Mouse (Mus musculus): Measurements from ENCODE around the gene Cnn3. TPM values are rescaled to one million over a fixed set of nuclear protein-coding genes. Genes with fewer than 3 reads are reported as not detected.
A peak's percentile ranks its signal among the peaks of the same experiment; 100 is the strongest.

Cnn3 gene
- total RNA-seq, 2 experiments from 2014 or later, result 24.6 to 34.5 TPM

DNA sequence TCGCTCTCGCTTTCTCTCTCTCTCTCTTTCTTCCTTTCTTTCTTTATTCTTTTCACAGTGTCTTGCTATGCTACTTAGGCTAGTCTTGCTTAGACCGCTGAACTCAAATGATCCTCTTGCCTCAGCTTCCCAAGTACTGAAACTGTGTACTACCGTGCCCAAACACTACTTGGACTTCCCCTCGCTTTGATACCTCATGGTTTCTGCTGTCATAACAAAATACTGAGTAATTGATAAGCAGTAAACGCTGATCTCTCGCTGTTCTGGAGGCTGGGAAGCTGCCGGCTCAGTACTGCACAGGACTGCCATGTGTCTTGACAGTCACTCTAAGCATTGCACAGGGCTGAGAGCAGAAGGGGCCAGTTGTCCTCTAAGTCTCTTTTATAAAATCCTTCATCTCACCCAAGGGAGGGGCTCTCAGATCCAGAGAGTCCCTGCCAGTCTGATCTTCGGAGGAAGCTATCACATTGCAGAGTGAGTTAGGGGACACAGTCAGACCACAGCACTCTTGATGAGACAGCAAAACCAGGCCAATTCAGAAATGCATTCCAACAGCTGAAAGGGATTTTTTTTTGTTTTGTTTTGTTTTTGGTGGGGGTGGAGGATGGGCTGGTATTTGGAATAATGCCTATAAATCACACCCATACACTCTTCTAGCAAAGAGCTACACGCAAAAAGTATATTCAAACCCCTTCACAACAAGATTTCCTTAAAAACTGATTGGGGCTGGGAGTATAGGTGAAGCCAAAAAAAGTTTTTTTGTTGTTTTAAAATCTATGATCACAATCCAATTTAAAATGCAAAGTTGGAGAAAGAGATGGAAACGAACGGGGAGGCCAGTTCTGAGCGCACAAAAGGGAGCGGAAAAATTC is 8.7 kb upstream of the Cnn3 start:
- ATAC-seq (replicated peaks; ENCODE audit: poor library complexity, severe bottlenecking), result no peak

DNA sequence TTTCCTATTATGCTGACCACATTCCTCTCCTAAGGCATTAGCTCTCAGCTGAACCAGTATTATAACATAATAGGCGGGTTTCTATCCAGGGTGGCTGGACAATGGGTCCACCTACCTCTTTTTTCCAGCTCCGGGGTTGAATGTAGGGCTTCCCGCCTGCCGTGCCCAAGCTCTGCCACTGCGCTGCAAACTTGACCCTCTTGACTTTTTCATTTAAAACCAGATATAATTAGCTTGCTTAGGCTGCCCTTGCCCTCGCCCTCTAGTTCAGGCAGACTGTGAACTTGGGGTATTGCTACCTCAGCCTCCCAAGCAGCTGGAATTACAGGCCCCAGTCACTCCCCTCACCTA is 8.1 kb upstream of the Cnn3 start:
- no peak for ATAC-seq (replicated peaks; ENCODE audit: poor library complexity, severe bottlenecking)

DNA sequence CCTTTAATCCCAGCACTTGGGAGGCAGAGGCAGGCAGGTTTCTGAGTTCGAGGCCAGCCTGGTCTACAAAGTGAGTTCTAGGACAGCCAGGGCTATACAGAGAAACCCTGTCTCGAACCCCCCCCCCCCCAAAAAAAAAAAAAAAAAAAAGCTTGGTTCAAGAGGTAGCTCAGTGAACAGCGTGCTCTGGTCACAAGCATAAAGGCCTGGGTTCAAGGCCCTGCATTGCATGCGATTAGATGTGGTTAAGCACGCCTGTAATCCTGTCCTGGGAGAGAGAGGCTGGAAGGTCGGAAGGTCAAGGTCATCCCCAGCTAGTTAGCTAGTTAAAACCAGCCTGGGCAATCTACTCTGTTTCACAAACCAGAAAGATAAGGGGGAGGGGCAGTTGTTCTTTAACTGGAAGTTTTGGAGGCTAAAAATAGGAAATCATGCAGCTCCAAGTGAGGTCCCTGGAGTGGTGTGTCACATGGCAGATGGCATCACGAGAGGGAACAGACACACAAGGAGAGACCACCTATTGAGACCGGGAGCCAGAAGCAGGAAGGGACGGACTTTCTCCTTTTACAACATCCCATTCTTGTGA is 7.4 kb upstream of the Cnn3 start:
- no peak for ATAC-seq (replicated peaks; ENCODE audit: poor library complexity, severe bottlenecking)

DNA sequence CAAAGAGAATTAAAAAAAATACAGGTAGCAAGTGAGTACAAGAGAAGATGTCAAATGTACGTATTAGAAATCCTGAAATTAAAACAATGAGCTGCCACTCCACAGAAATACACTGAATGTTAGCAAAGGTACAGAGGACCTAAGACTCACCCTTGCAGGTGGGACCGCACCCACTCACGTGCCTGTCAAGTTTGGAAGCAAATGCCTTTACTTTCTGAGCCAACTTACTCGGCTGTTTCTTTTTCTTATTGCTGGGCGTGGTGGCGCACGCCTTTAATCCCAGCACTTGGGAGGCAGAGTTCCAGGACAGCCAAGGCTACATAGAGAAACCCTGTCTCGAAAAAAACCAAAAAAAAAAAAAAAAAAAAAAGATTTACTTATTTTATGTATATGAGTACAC is 3.9 kb upstream of the Cnn3 start:
- no peak for ATAC-seq (replicated peaks; ENCODE audit: poor library complexity, severe bottlenecking)

DNA sequence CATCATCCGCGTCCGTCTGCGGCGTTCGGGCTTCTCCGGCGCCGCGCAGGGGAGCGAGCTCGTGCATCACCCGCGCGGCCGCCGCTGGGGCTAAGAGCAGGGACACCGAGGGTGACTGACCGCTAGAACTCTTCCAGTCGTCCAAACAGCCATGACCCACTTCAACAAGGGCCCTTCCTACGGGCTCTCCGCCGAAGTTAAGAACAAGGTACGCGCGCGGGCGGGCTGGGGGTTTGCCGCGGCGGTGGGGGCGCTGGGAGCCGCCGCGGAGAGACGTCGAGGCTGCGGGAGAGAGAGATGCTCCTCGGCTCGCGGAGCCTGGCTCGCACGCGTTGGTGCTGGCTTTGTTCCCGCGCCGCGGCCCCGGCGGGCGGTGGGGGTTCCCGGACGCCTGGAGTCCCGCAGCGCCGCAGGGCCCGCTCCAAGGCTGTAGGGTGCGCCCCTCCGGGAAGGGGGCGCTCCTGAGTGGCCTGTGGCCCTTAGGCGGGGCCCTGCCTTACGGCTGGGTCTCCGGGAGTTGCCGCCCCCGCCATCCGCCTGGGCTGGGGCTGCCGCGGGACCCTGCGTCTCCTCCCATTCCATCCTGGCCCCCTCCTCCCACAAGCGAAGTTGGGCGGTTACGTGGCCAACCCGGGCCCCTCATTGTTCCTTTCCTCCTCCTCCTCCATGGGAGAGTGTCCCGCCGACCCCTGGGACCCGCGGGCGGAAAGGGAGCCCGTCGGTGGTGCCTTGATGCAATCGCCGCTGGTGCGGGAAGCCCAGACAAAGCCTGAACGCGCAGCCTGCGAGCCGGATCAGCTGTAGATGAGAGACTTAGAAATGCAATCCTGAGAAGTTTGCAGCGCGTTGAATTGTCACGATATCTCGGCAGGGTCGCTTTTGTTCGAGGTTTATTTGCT is 573 bp downstream of the Cnn3 start:
- peak; percentile 67 for ATAC-seq (replicated peaks; ENCODE audit: poor library complexity, severe bottlenecking)

DNA sequence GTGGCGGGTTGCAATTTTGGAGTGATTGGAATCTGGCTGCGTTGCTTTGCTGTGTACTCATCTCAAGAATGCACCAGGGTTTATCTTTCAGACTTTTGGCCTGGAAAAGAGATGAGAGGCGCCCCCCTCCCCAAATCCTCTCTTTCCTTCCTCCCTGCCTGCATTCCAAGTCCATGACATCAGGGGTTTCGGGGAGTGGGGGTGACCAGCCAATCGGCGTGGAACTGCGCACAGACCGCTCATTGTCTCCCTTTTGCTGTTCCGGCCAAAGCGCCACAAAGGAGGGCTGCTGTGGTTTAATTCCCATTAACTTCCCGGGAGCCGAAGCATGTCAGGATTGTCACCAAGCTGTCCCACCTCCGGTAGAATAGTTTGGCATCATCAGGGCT is 1.2 kb downstream of the Cnn3 start:
- no peak for ATAC-seq (replicated peaks; ENCODE audit: poor library complexity, severe bottlenecking)

DNA sequence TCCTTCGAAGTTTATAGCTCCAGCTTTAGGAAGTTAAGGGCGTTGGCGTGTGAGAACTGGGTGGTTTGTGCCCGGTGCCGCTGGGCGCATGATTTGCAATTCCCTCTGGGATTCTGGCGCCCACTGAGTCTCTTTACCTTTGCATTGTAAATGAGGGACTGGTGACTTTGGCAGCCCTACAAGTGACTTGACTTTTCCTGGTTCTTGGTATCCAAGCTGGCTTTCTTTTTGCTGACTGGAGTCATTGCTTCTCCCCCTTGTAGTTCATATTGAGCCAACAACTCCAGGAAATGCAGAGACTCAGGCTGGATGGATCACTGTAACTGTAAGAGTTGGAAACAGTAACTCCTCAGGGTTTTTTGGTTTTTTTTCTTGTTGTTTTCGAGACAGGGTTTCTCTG is 1.9 kb downstream of the Cnn3 start:
- ATAC-seq (replicated peaks; ENCODE audit: poor library complexity, severe bottlenecking), result no peak

DNA sequence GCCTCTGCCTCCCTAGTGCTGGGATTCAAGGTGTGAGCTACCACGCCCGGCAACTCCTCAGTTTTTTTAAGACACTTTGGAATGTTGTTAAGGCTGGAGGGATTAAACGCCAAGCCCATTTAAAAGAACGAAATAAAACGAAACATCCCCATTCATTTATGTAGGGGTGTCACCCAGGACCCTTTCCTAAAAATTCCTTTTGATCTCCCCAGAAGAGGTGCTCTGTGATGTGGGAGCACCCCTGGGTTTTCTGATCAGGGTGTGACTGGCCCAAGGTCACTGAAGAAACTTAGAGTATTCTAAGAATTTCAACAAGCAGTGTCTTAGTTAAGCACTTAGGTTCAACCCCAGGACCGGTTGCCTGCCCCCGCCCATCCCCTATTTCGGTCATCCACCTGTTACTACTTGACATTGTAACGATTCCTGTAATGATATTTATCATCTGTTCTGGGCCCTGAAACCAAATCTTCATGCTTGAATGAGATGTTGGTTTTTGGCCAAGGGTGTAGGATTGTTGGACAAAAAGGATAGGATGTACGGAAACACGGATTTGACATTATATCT is 2.5 kb downstream of the Cnn3 start:
- no peak for ATAC-seq (replicated peaks; ENCODE audit: poor library complexity, severe bottlenecking)

DNA sequence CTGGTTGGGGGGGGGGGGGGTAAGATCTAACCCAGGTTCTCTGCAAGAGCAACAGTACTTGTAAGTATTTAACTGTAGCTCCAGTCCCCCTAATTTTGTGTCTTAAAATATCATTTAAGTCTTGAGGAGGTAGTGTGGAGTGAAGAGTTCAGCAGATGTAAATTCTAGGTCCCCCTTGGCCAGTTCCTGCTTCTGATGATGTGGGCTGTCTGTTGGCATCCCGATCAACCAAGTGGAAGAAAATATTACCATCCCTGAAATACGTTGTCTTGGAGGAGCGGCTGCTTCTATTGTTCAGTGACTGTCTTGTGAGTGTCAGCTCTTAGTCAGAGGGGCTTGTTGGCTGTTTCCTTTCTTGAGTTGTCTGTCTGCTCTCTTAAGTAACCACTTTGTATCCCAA is 3.2 kb downstream of the Cnn3 start:
- ATAC-seq (replicated peaks; ENCODE audit: poor library complexity, severe bottlenecking), result no peak

DNA sequence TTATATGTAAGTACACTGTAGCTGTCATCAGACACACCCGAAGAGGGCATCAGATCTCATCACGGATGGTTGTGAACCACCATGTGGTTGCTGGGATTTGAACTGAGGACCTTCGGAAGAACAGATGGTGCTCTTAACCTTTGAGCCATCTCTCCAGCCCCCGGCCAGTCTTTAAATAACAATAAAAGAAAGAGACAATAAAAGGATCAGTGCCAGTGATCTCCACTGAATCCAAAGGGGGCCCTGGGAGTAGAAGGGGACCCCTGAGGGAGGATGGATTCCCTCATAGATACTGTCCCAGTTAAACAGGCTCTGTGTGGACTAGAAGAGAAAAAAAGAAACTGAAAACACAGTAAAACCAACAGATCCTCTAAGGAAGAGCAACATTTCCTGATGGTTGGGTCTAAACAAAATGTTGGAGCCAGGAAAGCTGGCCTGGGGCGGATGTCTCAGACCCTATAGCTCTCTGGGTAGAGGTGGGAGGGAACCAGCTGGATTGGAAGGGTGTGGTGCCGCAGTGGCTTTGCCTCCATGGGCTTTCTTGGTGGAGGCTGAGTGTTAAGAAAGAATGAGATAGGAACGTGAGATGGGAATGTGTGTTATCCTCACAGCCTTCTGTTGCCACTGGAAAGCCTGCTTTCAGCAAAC is 4.1 kb downstream of the Cnn3 start:
- ATAC-seq (replicated peaks; ENCODE audit: poor library complexity, severe bottlenecking), result no peak

DNA sequence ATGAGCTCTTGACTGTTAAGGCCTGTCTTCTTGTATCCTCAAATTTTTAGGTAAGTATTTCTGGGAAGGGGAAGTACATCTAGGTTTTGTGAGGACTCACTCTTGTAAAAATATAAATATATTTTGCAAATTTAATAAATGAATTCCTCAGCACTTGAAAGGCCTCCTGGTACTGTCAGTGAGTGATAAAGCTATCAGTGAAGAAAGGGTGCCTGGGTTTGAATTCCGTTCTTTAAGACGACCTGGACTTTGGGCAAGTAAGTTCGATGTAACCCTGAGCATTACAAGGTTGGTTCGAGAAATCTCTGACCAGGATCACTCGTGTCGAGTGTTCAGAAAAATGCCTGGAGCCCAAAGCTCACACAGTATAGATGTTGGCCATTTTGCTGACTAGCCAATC is 7.1 kb downstream of the Cnn3 start:
- no peak for ATAC-seq (replicated peaks; ENCODE audit: poor library complexity, severe bottlenecking)

DNA sequence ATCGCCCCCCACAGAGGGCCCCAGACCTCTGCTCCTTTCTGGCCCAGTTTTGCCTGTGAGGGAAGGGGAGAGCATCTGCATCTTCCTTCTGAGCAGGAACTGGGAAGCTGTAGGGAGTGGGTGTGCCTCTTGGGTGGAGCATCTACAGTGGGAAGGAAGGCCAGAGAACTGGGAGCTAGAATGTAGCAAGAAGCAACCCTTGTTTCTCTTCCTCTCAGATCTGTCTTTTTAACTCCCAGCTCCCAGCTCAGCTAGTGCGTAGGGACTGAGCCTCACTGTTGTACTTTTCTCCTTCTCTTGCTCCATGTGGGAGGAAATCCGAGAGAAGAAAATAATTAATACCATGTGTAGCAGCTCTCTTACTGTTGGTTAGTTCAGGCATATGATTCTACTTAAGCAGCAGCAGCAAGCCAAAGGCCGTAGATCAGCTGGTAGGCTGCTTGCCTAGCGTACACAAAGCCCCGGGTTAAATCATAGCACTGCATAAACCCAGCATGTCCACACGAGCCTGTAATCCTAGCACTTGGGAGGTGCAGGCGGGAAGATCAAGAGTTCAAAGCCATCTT is 7.8 kb downstream of the Cnn3 start:
- peak; percentile 72 for ATAC-seq (replicated peaks; ENCODE audit: poor library complexity, severe bottlenecking)

DNA sequence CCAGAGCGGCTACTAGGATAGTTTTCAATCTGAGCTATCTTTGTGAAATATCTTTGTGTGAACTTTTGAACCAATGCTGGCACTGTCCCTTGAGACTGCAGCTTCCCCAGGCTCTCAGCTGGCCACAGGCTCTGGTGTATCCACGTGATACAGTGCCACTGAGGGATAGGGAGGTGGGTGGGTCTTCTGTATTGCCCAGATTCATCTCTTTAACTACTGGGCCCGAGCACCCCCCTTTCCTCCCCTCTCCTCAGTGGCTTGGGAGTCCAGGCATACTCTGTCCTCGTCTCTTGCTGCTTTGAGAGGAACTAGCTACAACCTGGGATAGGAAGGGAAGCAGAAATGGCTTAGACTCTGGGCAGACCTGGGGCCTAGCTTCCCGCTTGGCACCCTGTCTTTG is 9.0 kb downstream of the Cnn3 start:
- no peak for ATAC-seq (replicated peaks; ENCODE audit: poor library complexity, severe bottlenecking)

DNA sequence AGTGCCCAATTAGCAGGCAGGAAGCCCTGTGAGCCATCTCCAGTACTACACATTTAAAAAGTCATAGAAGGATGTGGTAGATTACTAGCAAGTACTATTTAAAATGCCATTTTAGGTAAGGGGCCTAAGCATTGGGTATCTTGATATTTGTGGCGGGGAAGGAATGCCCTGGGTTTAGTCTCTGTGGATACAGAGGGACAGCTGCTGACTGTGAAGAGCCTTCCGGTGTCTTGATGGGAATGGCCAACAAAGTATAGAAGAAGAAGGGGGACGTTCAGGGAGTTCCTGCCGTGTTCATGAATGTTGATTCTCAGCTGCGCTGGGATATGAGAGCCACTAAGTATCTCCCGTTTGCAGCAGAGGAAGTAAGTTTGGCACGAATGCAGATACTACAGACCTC is 10.8 kb downstream of the Cnn3 start:
- ATAC-seq (replicated peaks; ENCODE audit: poor library complexity, severe bottlenecking), result no peak

DNA sequence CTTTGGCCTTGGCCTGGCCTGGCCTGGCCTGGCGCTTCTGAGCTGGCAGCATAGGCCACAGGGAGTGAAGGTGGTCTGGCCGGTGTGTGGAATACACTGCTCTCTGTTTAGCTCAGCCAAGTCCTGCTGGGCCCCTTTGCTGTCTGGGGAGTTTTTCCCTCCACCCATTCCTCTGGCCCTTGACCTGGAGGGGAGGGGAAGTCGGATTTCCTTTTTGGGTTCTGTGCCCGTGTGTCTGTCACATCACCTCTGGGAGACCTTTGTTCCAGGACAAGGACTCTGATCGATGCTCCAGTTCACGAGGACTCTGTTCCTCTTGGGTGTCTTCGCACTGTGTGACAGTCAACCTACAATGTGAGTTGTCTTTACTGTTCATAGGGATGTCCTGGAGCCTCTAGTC is 11.7 kb downstream of the Cnn3 start:
- no peak for ATAC-seq (replicated peaks; ENCODE audit: poor library complexity, severe bottlenecking)

DNA sequence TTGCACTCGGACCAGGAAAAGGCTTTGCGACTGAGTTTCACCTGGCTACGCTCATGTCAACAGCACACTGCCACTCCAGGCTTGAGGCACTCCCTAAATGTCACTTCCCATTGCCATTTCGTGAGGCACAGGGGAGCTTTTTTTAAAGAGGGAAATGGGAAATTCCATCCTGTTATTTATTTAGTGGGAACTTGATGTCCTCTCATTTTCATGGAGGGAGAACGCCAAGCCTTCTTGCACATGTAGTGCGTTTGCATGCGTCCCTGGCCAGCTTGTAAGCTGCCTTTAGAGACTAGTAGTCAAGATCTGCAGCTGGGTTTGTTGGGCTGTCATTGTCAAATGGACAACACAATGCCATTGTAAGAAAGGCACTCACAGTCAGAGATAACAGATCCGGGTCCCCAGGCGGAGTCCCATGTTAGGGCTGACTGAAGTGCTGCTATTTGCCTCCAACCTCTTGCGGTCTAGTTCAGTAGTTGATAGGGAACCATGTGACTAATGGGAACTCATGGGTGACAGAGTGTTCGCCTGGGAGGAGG is 13.4 kb downstream of the Cnn3 start:
- no peak for ATAC-seq (replicated peaks; ENCODE audit: poor library complexity, severe bottlenecking)

DNA sequence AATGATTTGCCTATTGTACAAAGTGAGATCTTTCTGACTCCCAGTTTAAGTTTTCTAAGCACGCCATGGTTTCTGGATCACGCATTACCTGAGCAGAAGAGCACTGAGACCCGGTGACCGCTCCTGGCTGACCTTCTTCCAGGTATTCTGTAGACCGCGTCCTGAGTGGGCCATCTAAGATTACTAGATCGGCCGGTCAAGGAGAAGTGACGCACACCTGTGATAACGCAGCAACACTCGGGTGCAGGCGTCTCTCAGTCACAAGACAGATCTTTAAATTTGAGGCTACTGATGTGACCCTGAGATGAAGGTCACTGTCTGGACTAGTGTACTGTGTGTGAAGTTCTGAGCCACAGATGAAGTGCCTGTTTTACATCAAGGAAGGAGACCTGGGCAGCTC is 15.2 kb downstream of the Cnn3 start:
- no peak for ATAC-seq (replicated peaks; ENCODE audit: poor library complexity, severe bottlenecking)

DNA sequence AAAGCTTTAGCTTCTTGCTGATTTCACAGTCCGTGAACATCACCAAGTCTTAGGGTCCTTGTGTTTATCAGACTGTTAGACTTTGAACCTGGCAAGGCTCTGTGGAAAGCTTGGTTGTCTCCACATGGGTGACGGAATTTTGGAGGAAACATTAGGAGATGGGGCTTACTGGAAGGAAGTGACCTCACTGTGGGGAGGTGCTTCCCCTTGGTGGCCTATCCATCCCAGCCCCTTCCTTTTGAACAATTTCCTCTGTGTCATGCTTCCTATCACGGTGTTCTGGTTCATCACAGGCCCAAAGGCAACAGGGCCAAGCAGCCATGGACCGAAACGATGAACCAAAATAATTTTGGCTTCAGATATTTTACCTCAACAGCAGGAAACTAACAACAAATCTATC is 16.0 kb downstream of the Cnn3 start:
- ATAC-seq (replicated peaks; ENCODE audit: poor library complexity, severe bottlenecking), result peak; percentile 45; the same call in 1 of the 2 replicates

DNA sequence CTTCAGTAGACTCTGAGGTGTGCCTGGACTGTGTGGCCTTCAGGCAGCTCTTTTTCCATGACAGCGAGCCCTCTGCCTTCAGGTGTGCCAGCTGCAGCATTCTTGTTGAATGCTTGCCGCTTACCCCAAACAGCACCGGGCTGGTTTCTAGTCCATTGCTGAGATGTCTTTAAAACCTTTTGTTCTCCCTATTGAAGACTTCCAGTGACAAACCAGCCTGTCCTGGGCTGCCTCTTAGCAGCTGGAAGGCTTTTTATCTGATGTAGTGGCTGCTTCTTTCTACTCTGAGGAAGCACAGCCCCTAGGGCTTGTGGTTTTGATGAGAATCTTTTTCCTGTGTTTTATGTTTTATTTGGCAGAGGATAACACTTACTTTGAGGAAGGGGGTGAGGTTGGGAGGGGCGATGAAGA is 17.6 kb downstream of the Cnn3 start:
- no peak; the same call in 1 of the 2 replicates for ATAC-seq (replicated peaks; ENCODE audit: poor library complexity, severe bottlenecking)

DNA sequence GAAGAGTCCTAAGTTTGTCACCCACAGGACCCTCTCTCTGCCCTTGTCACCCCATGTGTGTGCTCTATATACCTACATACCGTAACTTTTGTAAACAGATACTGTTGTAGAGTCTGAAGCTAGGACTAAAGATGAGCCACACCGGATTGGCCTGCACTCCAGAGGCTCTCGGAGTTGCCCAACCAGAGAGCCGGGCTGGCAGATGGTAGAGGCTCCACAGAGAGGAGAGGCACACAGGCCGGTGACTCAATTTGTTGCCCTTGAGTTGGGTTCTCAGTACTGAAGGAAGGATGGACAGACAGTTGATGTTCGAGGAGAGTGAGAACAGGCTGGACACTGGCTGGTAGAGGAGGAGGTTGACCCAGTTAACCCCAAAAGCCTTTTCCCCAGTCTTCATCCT is 18.1 kb downstream of the Cnn3 start:
- no peak for ATAC-seq (replicated peaks; ENCODE audit: poor library complexity, severe bottlenecking)
